Mouse (Mus musculus) megakaryocyte, embryonic 14.5 days (primary cell): ENCODE measurements around the gene Ctf2.

ENCODE experiments used
- FLI1 ChIP-seq: IDR thresholded peaks from 2 replicates; pipeline ENCODE4 v1.6.1; 2012; ENCODE audit warnings: low read length, inconsistent platforms, mixed read lengths
- GATA1 ChIP-seq: IDR thresholded peaks from 3 replicates; pipeline ENCODE4 v1.6.1; 2012; ENCODE audit warnings: mixed read lengths, low read length, inconsistent platforms, borderline replicate concordance

GRCm38 (mm10) chr7:127711456-127711855 is 20.5 kb downstream of the Ctf2 start:
- TF ChIP-seq GATA1 (no peak), FLI1 (no peak)
